ENCODE assay signal across 1 mouse cellular context in the genomic region with DNA sequence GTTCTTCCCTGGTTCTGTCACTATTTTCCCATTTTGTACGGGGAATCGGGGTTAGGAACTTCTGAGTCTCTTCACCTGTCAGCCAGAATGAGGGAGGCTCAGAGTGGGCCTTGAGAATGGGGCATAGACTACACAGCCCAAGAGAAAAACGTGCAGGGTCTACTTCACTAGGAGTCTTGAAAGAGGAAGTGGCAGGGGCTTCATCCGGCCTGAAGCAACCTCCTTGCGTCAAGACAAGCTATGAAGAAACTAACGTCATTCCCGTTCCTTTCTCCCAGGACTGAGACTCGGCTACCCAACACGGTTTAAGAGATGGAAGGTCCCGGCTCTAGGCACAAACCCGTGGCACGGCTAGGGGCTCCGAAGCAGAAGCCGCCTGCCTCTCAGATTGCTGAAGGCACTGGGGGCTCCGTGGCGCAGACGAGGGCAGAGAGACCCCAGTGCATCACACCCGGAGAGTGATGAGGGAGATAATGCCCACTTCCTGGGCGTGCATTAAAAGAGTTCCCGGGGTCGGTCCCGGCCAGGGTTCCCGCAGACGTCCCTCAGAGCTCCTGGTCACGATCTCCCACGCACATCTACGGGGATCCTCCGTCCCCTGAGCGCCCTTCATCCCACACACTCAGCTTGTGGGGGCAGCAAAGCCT.
A peak's percentile ranks its signal among the peaks of the same experiment; 100 is the strongest.
TF ChIP-seq lines count a peak whose summit lies in the region.

No protein-coding gene starts in this region.

TF ChIP-seq in CH12.LX, 34 proteins besides CTCF, POLR2A, EP300 and RAD21 (continued from another document):
- TF ChIP-seq RCOR1 (conservative IDR thresholded peaks at IDR 0.05; ENCODE audit: low read depth, low read length) (no peak), HCFC1 (IDR thresholded peaks at IDR 0.05; ENCODE audit: low read depth, low read length) (no peak), SIN3A (IDR thresholded peaks at IDR 0.05; ENCODE audit: low read length) (peak; percentile 51; the same call in 1 of the 2 replicates), IRF4 (IDR thresholded peaks at IDR 0.05; ENCODE audit: low read depth, low read length) (no peak), ZKSCAN1 (IDR thresholded peaks at IDR 0.05; ENCODE audit: borderline replicate concordance, low read depth, low read length) (no peak), MAZ (IDR thresholded peaks at IDR 0.05; ENCODE audit: low read depth, low read length) (no peak), ZMIZ1 (IDR thresholded peaks at IDR 0.05; ENCODE audit: low read depth, low read length) (no peak), SMC3 (IDR thresholded peaks at IDR 0.05; ENCODE audit: low read depth, low read length) (no peak), POLR2AphosphoS2 (IDR thresholded peaks at IDR 0.05; ENCODE audit: low read depth, low read length) (no peak), E2F4 (IDR thresholded peaks at IDR 0.05; ENCODE audit: insufficient replicate concordance, low read depth, low read length) (no peak), USF2 (conservative IDR thresholded peaks at IDR 0.05; ENCODE audit: low read depth, low read length) (no peak), MEF2A (IDR thresholded peaks at IDR 0.05; ENCODE audit: borderline replicate concordance, low read depth, low read length) (no peak), JUND (conservative IDR thresholded peaks at IDR 0.05; ENCODE audit: low read depth, low read length) (no peak)
